8 mouse cellular contexts compared by ENCODE assay signal in the genomic region with DNA sequence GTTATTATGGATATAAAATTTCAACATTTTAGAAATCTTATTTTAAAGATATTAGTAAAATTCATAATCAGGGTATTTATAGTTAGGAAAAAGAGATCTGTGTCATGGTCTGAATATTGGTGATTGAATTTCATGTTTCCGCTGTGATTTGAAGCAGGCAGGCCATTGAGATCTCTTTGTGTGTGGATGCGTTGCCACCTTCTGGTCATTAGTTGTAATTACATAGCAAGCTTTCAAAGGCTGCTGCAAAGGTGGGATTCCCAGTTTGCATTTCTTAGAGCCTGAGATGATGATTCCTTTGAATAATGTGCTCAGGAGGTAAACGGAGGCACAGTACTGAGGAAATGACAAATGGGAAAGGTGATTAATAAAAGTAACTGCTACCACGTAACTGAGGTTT. TPM values are rescaled to one million over a fixed set of nuclear protein-coding genes. Genes with fewer than 3 reads are reported as not detected.
A peak's percentile ranks its signal among the peaks of the same experiment; 100 is the strongest.
DNase-seq lines count a peak whose midpoint lies in the region; ATAC-seq and TF ChIP-seq lines count a peak whose summit lies in the region.

No protein-coding gene starts in this region.

- H3K9me3 ChIP-seq in forebrain, embryonic 14.5 days (replicated peaks; ENCODE audit: control insufficient read depth, low read length): no peaks in the 10 kb centered on the region

- no peaks in the 10 kb centered on the region for H3K27me3 ChIP-seq in forebrain, embryonic 14.5 days (replicated peaks; ENCODE audit: control insufficient read depth, insufficient read depth, low read length)

- no peak overlapping the region for H3K27ac ChIP-seq in forebrain, embryonic 14.5 days (ENCODE audit: low read depth, low read length)

- TF ChIP-seq CTCF in brain, embryonic 14.5 days (IDR thresholded peaks at IDR 0.05; ENCODE audit: borderline replicate concordance, extremely low read depth, insufficient read depth, insufficient read length): peak; percentile 78; the same call in 1 of the 2 replicates

- H3K36me3 ChIP-seq in forebrain, embryonic 14.5 days (ENCODE audit: control insufficient read depth, insufficient read depth, low read length): no peaks in the 10 kb centered on the region

- ATAC-seq in forebrain, embryonic 14.5 days: peak; percentile 76; the same call in 1 of the 2 replicates

- no peak for TF ChIP-seq POLR2A in brain, embryonic 14.5 days (IDR thresholded peaks at IDR 0.05; ENCODE audit: borderline replicate concordance, extremely low read depth, insufficient read depth, insufficient read length, poor library complexity, severe bottlenecking)

- 24% methylated on average over 4 of the region's 4 CpGs for WGBS in forebrain, embryonic 14.5 days

- no peak overlapping the region for H3K4me2 ChIP-seq in forebrain, embryonic 14.5 days (ENCODE audit: low read length)

- peak; percentile 18 for DNase-seq in ovary, postnatal 14 days (ENCODE audit: low spot score)
- no peak for DNase-seq in ovary, postnatal 10 days (ENCODE audit: low spot score)
- peak; percentile 85 for DNase-seq in brain, embryonic 14.5 days (ENCODE audit: low read depth)
- peak; percentile 79 for DNase-seq in forebrain, embryonic 14.5 days (ENCODE audit: low spot score)
- DNase-seq in kidney, postnatal 10 days: peak; percentile 29
- DNase-seq in lung, postnatal 10 days: peak; percentile 24
- peak; percentile 3 for DNase-seq in right cerebral cortex, postnatal 4 days
- DNase-seq in thymus, postnatal 14 days: no peak

- H3K4me3 ChIP-seq in forebrain, embryonic 14.5 days (ENCODE audit: low read depth, low read length): no peak overlapping the region

- no peaks in the 10 kb centered on the region for H3K4me1 ChIP-seq in forebrain, embryonic 14.5 days (ENCODE audit: control insufficient read depth, insufficient read depth, low read length)

- no peak overlapping the region for H3K9ac ChIP-seq in forebrain, embryonic 14.5 days (ENCODE audit: low read length)

RNA-seq across cellular contexts. Expression of gene Olfr996, which starts 17.8 kb away (rescaled TPM):
- not detected in 2 replicates for polyA plus RNA-seq in brain, embryonic 14.5 days (2012; rRNA removed)
- polyA plus RNA-seq in forebrain, embryonic 14.5 days (2014; fragmentation: Nextera tagmentation; extraction: Ambion mirVana): not detected in 2 replicates

RNA-seq across cellular contexts. Expression of gene Olfr998, which starts 27.6 kb away (rescaled TPM):
- polyA plus RNA-seq in brain, embryonic 14.5 days (2012; rRNA removed): not detected in 2 replicates
- polyA plus RNA-seq in forebrain, embryonic 14.5 days (2014; fragmentation: Nextera tagmentation; extraction: Ambion mirVana): not detected in 2 replicates

RNA-seq across cellular contexts. Expression of gene 4833423E24Rik, which starts 42.4 kb away (rescaled TPM):
- polyA plus RNA-seq in brain, embryonic 14.5 days (2012; rRNA removed): 0.10 and 0.24 TPM in 2 replicates
- polyA plus RNA-seq in forebrain, embryonic 14.5 days (2014; fragmentation: Nextera tagmentation; extraction: Ambion mirVana): 0.08 and 0.12 TPM in 2 replicates

RNA-seq across cellular contexts. Expression of gene Olfr1000, which starts 50.5 kb away (rescaled TPM):
- polyA plus RNA-seq in brain, embryonic 14.5 days (2012; rRNA removed): not detected in 2 replicates
- polyA plus RNA-seq in forebrain, embryonic 14.5 days (2014; fragmentation: Nextera tagmentation; extraction: Ambion mirVana): not detected in 2 replicates

Comparison
In these comparisons a context has a peak if more than half of its experiments do, and no peak if none do; other contexts are left out.
1. DNase-seq: peak in ovary, postnatal 14 days (single experiment), brain, embryonic 14.5 days (single experiment), forebrain, embryonic 14.5 days (single experiment), kidney, postnatal 10 days (single experiment), lung, postnatal 10 days (single experiment) and right cerebral cortex, postnatal 4 days (single experiment); none in ovary, postnatal 10 days (single experiment) and thymus, postnatal 14 days (single experiment).